Mouse (Mus musculus) liver, adult (tissue): ENCODE data around the gene Erich6b.

Experiments
- GATA4 ChIP-seq: IDR thresholded peaks from 2 replicates; pipeline ENCODE4 v1.6.1; 2014; ENCODE audit warnings: mild to moderate bottlenecking, low read length; ENCODE audit not compliant: insufficient replicate concordance

Erich6b gene

GRCm38 (mm10) chr14:75665430-75666180 lies 23.5 kb downstream of the Erich6b start:
- no peak for TF ChIP-seq GATA4

- TF ChIP-seq GATA4 = no peak
These were observed 27.1 kb downstream of the Erich6b start for GRCm38 (mm10) chr14:75669085-75669645.

GRCm38 (mm10) chr14:75676316-75676715 lies 34.3 kb downstream of the Erich6b start:
- TF ChIP-seq GATA4 = no peak

GRCm38 (mm10) chr14:75690428-75690827 lies 48.4 kb downstream of the Erich6b start:
- TF ChIP-seq GATA4 = no peak

- TF ChIP-seq GATA4 = no peak
These were observed 54.0 kb downstream of the Erich6b start for GRCm38 (mm10) chr14:75696096-75696495.

GRCm38 (mm10) chr14:75697928-75698327 lies 55.9 kb downstream of the Erich6b start:
- TF ChIP-seq GATA4 = no peak

GRCm38 (mm10) chr14:75706647-75707046 lies 64.6 kb downstream of the Erich6b start:
- TF ChIP-seq GATA4 = no peak

GRCm38 (mm10) chr14:75707771-75708170 lies 65.7 kb downstream of the Erich6b start:
- TF ChIP-seq GATA4 = no peak

GRCm38 (mm10) chr14:75708986-75709385 lies 66.9 kb downstream of the Erich6b start:
- no peak for TF ChIP-seq GATA4

- no peak for TF ChIP-seq GATA4
These were observed 69.7 kb downstream of the Erich6b start for GRCm38 (mm10) chr14:75711731-75712130.

GRCm38 (mm10) chr14:75712687-75713086 lies 70.6 kb downstream of the Erich6b start:
- TF ChIP-seq GATA4 = no peak

- TF ChIP-seq GATA4 = no peak
These were observed 71.6 kb downstream of the Erich6b start for GRCm38 (mm10) chr14:75713661-75714060.

GRCm38 (mm10) chr14:75716410-75716809 lies 74.4 kb downstream of the Erich6b start:
- TF ChIP-seq GATA4 = no peak
